Mouse (Mus musculus) embryonic facial prominence, embryonic 15.5 days (tissue): ENCODE measurements around the gene Klhl29. TPM values are rescaled to one million over a fixed set of nuclear protein-coding genes. Genes with fewer than 3 reads are reported as not detected.

Experiments used
- ATAC-seq: fragments of 200-750 bp; cut with Nextera tagmentation; 2 replicates; pipeline ENCODE4 v1.8.0; 2017; ENCODE audit warnings: low read depth, moderate TSS enrichment; ENCODE audit not compliant: insufficient number of reproducible peaks, low FRiP score, low TSS enrichment
- H3K27ac ChIP-seq: fragments of 300-500 bp; sonication (generic); replicated peaks from 2 replicates; pipeline ENCODE4 v1.5.1; 2015; ENCODE audit warnings: mild to moderate bottlenecking, inconsistent platforms
- H3K27me3 ChIP-seq: fragments of 300-500 bp; sonication (generic); 2 replicates; pipeline ENCODE4 v1.6.1; 2015; ENCODE audit warnings: inconsistent platforms
- H3K36me3 ChIP-seq: fragments of 300-500 bp; sonication (generic); 2 replicates; pipeline ENCODE4 v1.6.1; 2015; ENCODE audit warnings: mild to moderate bottlenecking, inconsistent platforms
- H3K4me1 ChIP-seq: fragments of 300-500 bp; sonication (generic); 2 replicates; pipeline ENCODE4 v1.6.1; 2015; ENCODE audit warnings: inconsistent platforms
- H3K4me2 ChIP-seq: fragments of 300-500 bp; sonication (generic); replicated peaks from 2 replicates; pipeline ENCODE4 v1.6.1; 2015; ENCODE audit warnings: mild to moderate bottlenecking, inconsistent platforms
- H3K4me3 ChIP-seq: fragments of 300-500 bp; sonication (generic); replicated peaks from 2 replicates; pipeline ENCODE4 v1.5.1; 2015; ENCODE audit warnings: mild to moderate bottlenecking, inconsistent platforms
- H3K9ac ChIP-seq: fragments of 300-500 bp; sonication (generic); 2 replicates; pipeline ENCODE4 v1.6.1; 2015; ENCODE audit warnings: inconsistent platforms
- H3K9me3 ChIP-seq: fragments of 300-500 bp; sonication (generic); replicated peaks from 2 replicates; pipeline ENCODE4 v1.6.1; 2016; ENCODE audit warnings: inconsistent platforms
- WGBS: fragments of 180-500 bp; shearing (Covaris S2); methylation state at CpG from one replicate; pipeline ENCODE4 v1.1.7; 2015; 5-methylcytosine and 5-hydroxymethylcytosine counted together
- polyA plus RNA-seq: library from polyadenylated mRNA; unstranded; fragments of >200 nt; fragmentation: Nextera tagmentation; extraction: Ambion mirVana; gene quantifications from 2 replicates; pipeline ENCODE4 v1.2.1, GENCODE M21; 2015

Klhl29 gene
- polyA plus RNA-seq, 1 experiment from 2014 or later: 1.5 TPM

GRCm38 (mm10) chr12:5211884-5212283 is 163.6 kb downstream of the Klhl29 start:
- H3K36me3 ChIP-seq: no peaks in the 10 kb centered on the region
- peaks cover 53% of the 10 kb centered on the region for H3K4me1 ChIP-seq
- H3K27me3 ChIP-seq: no peaks in the 10 kb centered on the region
- WGBS: 88% methylated on average over 9 of the region's 9 CpGs
- H3K9ac ChIP-seq: no peak overlapping the region
- no peaks in the 10 kb centered on the region for H3K9me3 ChIP-seq
- no peak overlapping the region for H3K4me2 ChIP-seq
- H3K4me3 ChIP-seq: no peak overlapping the region
- ATAC-seq: no peak
- no peak overlapping the region for H3K27ac ChIP-seq

GRCm38 (mm10) chr12:5210786-5211185 is 164.7 kb downstream of the Klhl29 start:
- no peak overlapping the region for H3K4me2 ChIP-seq
- H3K36me3 ChIP-seq: no peaks in the 10 kb centered on the region
- H3K27me3 ChIP-seq: no peaks in the 10 kb centered on the region
- no peak overlapping the region for H3K27ac ChIP-seq
- 74% methylated on average over 9 of the region's 9 CpGs for WGBS
- H3K4me3 ChIP-seq: no peak overlapping the region
- no peak for ATAC-seq
- H3K4me1 ChIP-seq: peaks cover 45% of the 10 kb centered on the region
- H3K9me3 ChIP-seq: no peaks in the 10 kb centered on the region
- no peak overlapping the region for H3K9ac ChIP-seq

GRCm38 (mm10) chr12:5207941-5208905 is 167.3 kb downstream of the Klhl29 start:
- H3K9ac ChIP-seq: no peak overlapping the region
- 49% methylated on average over 17 of the region's 17 CpGs for WGBS
- H3K4me1 ChIP-seq: peaks cover 21% of the 10 kb centered on the region
- H3K4me2 ChIP-seq: no peak overlapping the region
- H3K27ac ChIP-seq: no peak overlapping the region
- ATAC-seq: no peak
- H3K27me3 ChIP-seq: no peaks in the 10 kb centered on the region
- no peaks in the 10 kb centered on the region for H3K9me3 ChIP-seq
- no peaks in the 10 kb centered on the region for H3K36me3 ChIP-seq
- no peak overlapping the region for H3K4me3 ChIP-seq

- WGBS: 85% methylated on average over 4 of the region's 4 CpGs
- H3K4me2 ChIP-seq: no peak overlapping the region
- H3K4me1 ChIP-seq: peaks cover 17% of the 10 kb centered on the region
- no peak overlapping the region for H3K4me3 ChIP-seq
- H3K36me3 ChIP-seq: no peaks in the 10 kb centered on the region
- no peak overlapping the region for H3K27ac ChIP-seq
- H3K9ac ChIP-seq: no peak overlapping the region
- H3K9me3 ChIP-seq: no peaks in the 10 kb centered on the region
- ATAC-seq: no peak
- no peaks in the 10 kb centered on the region for H3K27me3 ChIP-seq
These were observed 168.3 kb downstream of the Klhl29 start for GRCm38 (mm10) chr12:5207172-5207571.

GRCm38 (mm10) chr12:5204071-5204840 is 171.2 kb downstream of the Klhl29 start:
- no peak overlapping the region for H3K27ac ChIP-seq
- H3K4me3 ChIP-seq: no peak overlapping the region
- no peak for ATAC-seq
- H3K36me3 ChIP-seq: no peaks in the 10 kb centered on the region
- peaks cover 12% of the 10 kb centered on the region for H3K4me1 ChIP-seq
- WGBS: 67% methylated on average over 11 of the region's 11 CpGs
- no peaks in the 10 kb centered on the region for H3K27me3 ChIP-seq
- H3K9ac ChIP-seq: no peak overlapping the region
- H3K9me3 ChIP-seq: no peaks in the 10 kb centered on the region
- H3K4me2 ChIP-seq: no peak overlapping the region

GRCm38 (mm10) chr12:5203385-5203784 is 172.1 kb downstream of the Klhl29 start:
- H3K36me3 ChIP-seq: no peaks in the 10 kb centered on the region
- peaks cover 7% of the 10 kb centered on the region for H3K4me1 ChIP-seq
- H3K4me3 ChIP-seq: no peak overlapping the region
- 44% methylated on average over 5 of the region's 5 CpGs for WGBS
- H3K9me3 ChIP-seq: no peaks in the 10 kb centered on the region
- ATAC-seq: no peak
- H3K9ac ChIP-seq: no peak overlapping the region
- no peak overlapping the region for H3K4me2 ChIP-seq
- no peak overlapping the region for H3K27ac ChIP-seq
- no peaks in the 10 kb centered on the region for H3K27me3 ChIP-seq

DNA sequence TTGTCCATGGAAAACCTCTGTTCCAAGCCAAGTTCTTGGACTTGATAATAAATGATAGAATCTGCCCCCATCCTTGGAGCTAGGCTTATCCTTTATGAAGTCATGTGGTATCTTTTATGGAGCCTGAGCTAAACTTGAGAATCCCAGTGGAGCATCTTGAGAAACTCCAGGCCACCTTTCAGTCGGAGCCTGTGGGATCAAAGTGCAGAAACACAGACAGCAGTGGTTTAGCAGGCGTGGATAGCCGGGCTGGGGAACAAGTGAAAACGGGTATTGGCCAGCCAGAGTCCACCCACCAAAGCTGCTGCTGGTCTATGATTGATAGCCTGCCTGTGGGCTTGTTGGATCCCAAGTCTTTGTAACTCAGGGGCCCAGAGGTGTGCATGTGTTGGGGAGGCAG is 177.2 kb downstream of the Klhl29 start:
- Histone ChIP-seq H3K4me2 (no peak overlapping the region), H3K9me3 (no peaks in the 10 kb centered on the region), H3K27ac (no peak overlapping the region), H3K4me3 (no peak overlapping the region), H3K36me3 (no peaks in the 10 kb centered on the region), H3K27me3 (no peaks in the 10 kb centered on the region), H3K4me1 (peaks cover 5% of the 10 kb centered on the region; the same call in 1 of the 2 replicates), H3K9ac (no peak overlapping the region)
- WGBS: 51% methylated on average over 4 of the region's 4 CpGs
- no peak for ATAC-seq

GRCm38 (mm10) chr12:5194176-5194575 is 181.3 kb downstream of the Klhl29 start:
- Histone ChIP-seq H3K9ac (no peak overlapping the region), H3K36me3 (no peaks in the 10 kb centered on the region), H3K9me3 (no peaks in the 10 kb centered on the region), H3K27ac (no peak overlapping the region), H3K27me3 (no peaks in the 10 kb centered on the region), H3K4me1 (peaks cover 24% of the 10 kb centered on the region), H3K4me3 (no peak overlapping the region), H3K4me2 (no peak overlapping the region)
- 28% methylated on average over 6 of the region's 6 CpGs for WGBS
- no peak for ATAC-seq

GRCm38 (mm10) chr12:5192380-5192718 is 183.1 kb downstream of the Klhl29 start:
- peak overlapping the region; percentile 28; the same call in 1 of the 2 replicates for H3K4me2 ChIP-seq
- no peaks in the 10 kb centered on the region for H3K27me3 ChIP-seq
- H3K4me1 ChIP-seq: peaks cover 34% of the 10 kb centered on the region
- no peaks in the 10 kb centered on the region for H3K9me3 ChIP-seq
- no peaks in the 10 kb centered on the region for H3K36me3 ChIP-seq
- 68% methylated on average over 9 of the region's 9 CpGs for WGBS
- no peak overlapping the region for H3K9ac ChIP-seq
- no peak overlapping the region for H3K4me3 ChIP-seq
- no peak overlapping the region for H3K27ac ChIP-seq
- no peak for ATAC-seq

- no peak overlapping the region for H3K9ac ChIP-seq
- no peaks in the 10 kb centered on the region for H3K36me3 ChIP-seq
- 10% methylated on average over 14 of the region's 14 CpGs for WGBS
- peak overlapping the region; percentile 28 for H3K4me2 ChIP-seq
- H3K4me3 ChIP-seq: no peak overlapping the region
- ATAC-seq: peak; percentile 65
- no peaks in the 10 kb centered on the region for H3K9me3 ChIP-seq
- H3K4me1 ChIP-seq: peaks cover 38% of the 10 kb centered on the region
- no peaks in the 10 kb centered on the region for H3K27me3 ChIP-seq
- peak overlapping the region; percentile 31; the same call in 1 of the 2 replicates for H3K27ac ChIP-seq
These were observed 183.7 kb downstream of the Klhl29 start for GRCm38 (mm10) chr12:5191628-5192379.

- ATAC-seq: no peak
- H3K36me3 ChIP-seq: no peaks in the 10 kb centered on the region
- H3K4me3 ChIP-seq: no peak overlapping the region
- H3K4me2 ChIP-seq: 0 out of 2 replicates have a peak overlapping the region, but pooled peaks have one; percentile 28
- peak overlapping the region; percentile 31; the same call in 1 of the 2 replicates for H3K27ac ChIP-seq
- WGBS: 45% methylated on average over 4 of the region's 4 CpGs
- H3K9ac ChIP-seq: no peak overlapping the region
- no peaks in the 10 kb centered on the region for H3K27me3 ChIP-seq
- H3K4me1 ChIP-seq: peaks cover 40% of the 10 kb centered on the region
- no peaks in the 10 kb centered on the region for H3K9me3 ChIP-seq
These were observed 184.3 kb downstream of the Klhl29 start for GRCm38 (mm10) chr12:5191206-5191605.
